Mouse (Mus musculus) neural tube, embryonic 11.5 days (tissue): Measurements from ENCODE around the gene Styx. TPM values are rescaled to one million over a fixed set of nuclear protein-coding genes. Genes with fewer than 3 reads are reported as not detected.

Experiments
- ATAC-seq: fragments of 200-750 bp; cut with Nextera tagmentation; 2 replicates; pipeline ENCODE4 v1.8.0; 2017; ENCODE audit warnings: moderate number of reproducible peaks, mild to moderate bottlenecking, moderate TSS enrichment, moderate library complexity; ENCODE audit not compliant: insufficient read depth, low FRiP score, low TSS enrichment
- DNase-seq: peaks from one replicate; pipeline ENCODE4 v3.0.0-alpha.2; 2015; ENCODE audit warnings: low spot score
- H3K27ac ChIP-seq: fragments of 300-500 bp; sonication (generic); 2 replicates; pipeline ENCODE4 v1.5.1; 2014; ENCODE audit warnings: low read depth, mild to moderate bottlenecking, low read length
- H3K27me3 ChIP-seq: fragments of 300-500 bp; sonication (generic); 2 replicates; pipeline ENCODE4 v1.6.1; 2014; ENCODE audit warnings: mild to moderate bottlenecking, low read length, mixed read lengths; ENCODE audit not compliant: control insufficient read depth, insufficient read depth
- H3K36me3 ChIP-seq: fragments of 300-500 bp; sonication (generic); 2 replicates; pipeline ENCODE4 v1.6.1; 2014; ENCODE audit warnings: mild to moderate bottlenecking, low read length, moderate library complexity, mixed read lengths; ENCODE audit not compliant: control insufficient read depth, insufficient read depth
- H3K4me1 ChIP-seq: fragments of 300-500 bp; sonication (generic); 2 replicates; pipeline ENCODE4 v1.6.1; 2014; ENCODE audit warnings: low read length, mixed read lengths; ENCODE audit not compliant: control insufficient read depth, insufficient read depth
- H3K4me2 ChIP-seq: fragments of 300-500 bp; sonication (generic); 2 replicates; pipeline ENCODE4 v1.6.1; 2014; ENCODE audit warnings: low read depth, mild to moderate bottlenecking, moderate library complexity
- H3K4me3 ChIP-seq: fragments of 300-500 bp; sonication (generic); 2 replicates; pipeline ENCODE4 v1.5.1; 2014; ENCODE audit warnings: low read depth, low read length
- H3K9ac ChIP-seq: fragments of 300-500 bp; sonication (generic); 2 replicates; pipeline ENCODE4 v1.6.1; 2014; ENCODE audit warnings: mild to moderate bottlenecking, low read length
- H3K9me3 ChIP-seq: fragments of 300-500 bp; sonication (generic); 2 replicates; pipeline ENCODE4 v1.6.1; 2016; ENCODE audit warnings: low read length; ENCODE audit not compliant: control insufficient read depth
- WGBS: fragments of 180-500 bp; shearing (Covaris S2); extraction: QIAGEN DNeasy Blood & Tissue Kit; methylation state at CpG from one replicate; pipeline ENCODE4 v1.1.7; 2014; 5-methylcytosine and 5-hydroxymethylcytosine counted together
- polyA plus RNA-seq: library from polyadenylated mRNA; unstranded; fragments of >200 nt; fragmentation: Nextera tagmentation; extraction: Ambion mirVana; gene quantifications from 2 replicates; pipeline ENCODE4 v1.2.1, GENCODE M21; 2014

Styx gene
- polyA plus RNA-seq, 1 experiment from 2014 or later = 35.6 TPM

GRCm38 (mm10) chr14:45419323-45419722 is 68.4 kb downstream of the Styx start:
- 75% methylated on average over 4 of the region's 4 CpGs for WGBS
- H3K4me2 ChIP-seq = no peak overlapping the region
- ATAC-seq (no peak), DNase-seq (no peak)
- no peak overlapping the region for H3K4me3 ChIP-seq
- no peaks in the 10 kb centered on the region for H3K4me1 ChIP-seq
- no peaks in the 10 kb centered on the region for H3K9me3 ChIP-seq
- no peak overlapping the region for H3K9ac ChIP-seq
- no peaks in the 10 kb centered on the region for H3K36me3 ChIP-seq
- H3K27me3 ChIP-seq = no peaks in the 10 kb centered on the region
- no peak overlapping the region for H3K27ac ChIP-seq

DNA sequence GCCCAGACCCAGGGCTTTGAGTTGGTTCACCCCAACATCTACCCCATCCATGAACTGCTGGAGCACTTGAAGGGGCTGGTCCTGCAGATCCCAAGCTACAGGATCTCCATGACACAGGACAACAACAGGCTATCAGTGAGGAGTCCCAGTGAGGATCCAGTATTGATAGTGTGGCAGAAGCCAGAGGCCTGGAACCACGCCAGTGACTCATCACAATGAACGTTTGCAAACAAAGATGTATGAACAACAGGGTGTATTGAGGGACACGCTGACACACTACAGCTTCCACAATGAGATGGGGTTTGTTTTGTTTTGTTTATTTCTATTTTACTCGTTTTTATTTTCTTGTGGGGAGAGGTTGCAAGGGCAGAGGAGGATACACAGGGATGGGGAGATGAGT is 71.5 kb downstream of the Styx start:
- Histone ChIP-seq H3K27me3 (no peaks in the 10 kb centered on the region), H3K9ac (no peak overlapping the region), H3K4me3 (no peak overlapping the region), H3K9me3 (no peaks in the 10 kb centered on the region), H3K4me2 (no peak overlapping the region), H3K36me3 (no peaks in the 10 kb centered on the region), H3K27ac (no peak overlapping the region), H3K4me1 (no peaks in the 10 kb centered on the region)
- no peak for ATAC-seq
- 73% methylated on average over 4 of the region's 4 CpGs for WGBS
- no peak for DNase-seq

DNA sequence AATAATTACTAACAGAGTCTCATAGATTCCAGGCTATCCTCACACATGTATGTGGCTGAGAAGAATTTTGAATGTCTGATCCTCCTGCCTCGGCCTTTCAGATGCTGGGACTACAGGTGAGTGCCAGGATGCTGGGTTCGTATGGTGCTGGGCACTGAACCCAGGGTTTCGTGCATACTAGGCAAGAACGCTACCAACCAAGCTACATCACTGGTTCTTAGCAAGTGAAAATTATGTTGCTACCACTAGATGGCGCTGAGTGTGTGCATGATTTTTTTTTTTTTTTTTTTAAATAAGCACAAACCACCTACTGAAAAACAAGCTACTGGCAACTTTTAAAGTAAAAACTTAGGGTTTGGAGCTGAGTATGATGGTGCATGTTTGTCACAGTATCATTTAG is 72.3 kb downstream of the Styx start:
- Histone ChIP-seq H3K36me3 (no peaks in the 10 kb centered on the region), H3K27me3 (no peaks in the 10 kb centered on the region), H3K4me2 (no peak overlapping the region), H3K9ac (no peak overlapping the region), H3K9me3 (no peaks in the 10 kb centered on the region), H3K27ac (no peak overlapping the region), H3K4me3 (no peak overlapping the region), H3K4me1 (no peaks in the 10 kb centered on the region)
- DNase-seq (peak; percentile 48), ATAC-seq (peak; percentile 50; the same call in 1 of the 2 replicates)
- 17% methylated on average over 5 of the region's 5 CpGs for WGBS

DNA sequence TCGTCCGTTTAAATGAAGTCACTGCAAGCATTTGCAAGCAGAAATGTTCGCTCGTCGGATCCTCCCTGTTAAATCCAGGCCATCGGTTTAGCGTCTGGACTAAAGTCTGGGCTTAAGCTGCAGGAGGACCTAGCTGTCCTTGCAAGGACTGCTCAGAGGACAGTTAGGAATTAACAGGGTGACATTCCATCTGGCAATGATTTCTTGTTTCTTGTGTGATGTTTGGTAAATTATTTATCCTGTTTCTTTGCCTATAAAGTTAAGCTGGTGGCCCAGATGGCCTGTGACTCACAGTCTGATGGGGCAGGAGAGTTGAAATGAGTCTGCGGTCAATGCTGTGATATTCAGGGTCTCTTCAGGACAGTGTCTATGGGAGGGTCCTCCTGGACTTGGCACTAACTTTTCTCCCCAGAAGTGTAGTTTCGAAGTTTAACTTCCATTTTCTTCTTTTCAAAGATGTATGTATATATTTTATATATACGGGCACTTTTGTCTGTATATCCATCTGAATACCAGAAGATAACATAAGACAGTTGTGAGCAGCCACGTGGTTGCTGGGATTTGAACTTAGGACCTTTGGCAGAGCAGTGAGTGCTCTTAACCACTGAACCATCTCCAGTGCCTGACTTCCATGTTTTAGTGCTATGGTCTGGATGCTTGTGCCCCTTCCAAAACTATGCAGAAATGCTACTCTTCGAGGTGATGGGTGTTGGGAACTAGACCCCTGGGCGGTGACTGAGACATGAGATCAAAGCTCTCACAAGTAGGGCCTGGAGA is 79.4 kb downstream of the Styx start:
- no peak overlapping the region for H3K27ac ChIP-seq
- H3K4me1 ChIP-seq = no peaks in the 10 kb centered on the region
- DNase-seq = no peak
- no peak overlapping the region for H3K4me3 ChIP-seq
- H3K9me3 ChIP-seq = peaks cover 7% of the 10 kb centered on the region; the same call in 1 of the 2 replicates
- H3K27me3 ChIP-seq = no peaks in the 10 kb centered on the region
- no peak for ATAC-seq
- H3K9ac ChIP-seq = no peak overlapping the region
- H3K4me2 ChIP-seq = no peak overlapping the region
- WGBS = 91% methylated on average over 13 of the region's 13 CpGs
- H3K36me3 ChIP-seq = no peaks in the 10 kb centered on the region

DNA sequence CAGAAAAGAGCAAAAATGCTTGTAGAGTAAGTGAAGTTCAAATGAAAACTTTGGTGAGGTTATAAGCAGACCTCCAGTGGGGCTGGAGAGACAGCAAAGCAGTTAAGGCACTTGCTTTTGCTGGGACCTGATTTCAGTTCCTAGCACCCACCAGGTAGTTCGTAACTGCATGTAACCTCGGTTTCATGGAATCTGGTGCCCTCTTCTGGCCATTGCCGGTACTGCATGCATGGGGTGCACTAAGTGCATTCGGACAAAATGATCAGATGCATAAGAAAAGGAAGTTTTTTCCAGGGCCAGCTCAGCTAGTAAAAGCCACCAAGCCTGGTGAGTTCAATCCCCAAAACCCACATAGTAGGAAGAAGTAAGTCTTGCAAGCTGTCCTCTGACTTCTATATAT is 81.1 kb downstream of the Styx start:
- H3K9me3 ChIP-seq = peaks cover 7% of the 10 kb centered on the region; the same call in 1 of the 2 replicates
- H3K4me3 ChIP-seq = no peak overlapping the region
- ATAC-seq (no peak), DNase-seq (no peak)
- 74% methylated on average over 4 of the region's 4 CpGs for WGBS
- no peaks in the 10 kb centered on the region for H3K27me3 ChIP-seq
- no peak overlapping the region for H3K4me2 ChIP-seq
- no peak overlapping the region for H3K27ac ChIP-seq
- H3K36me3 ChIP-seq = no peaks in the 10 kb centered on the region
- H3K9ac ChIP-seq = no peak overlapping the region
- no peaks in the 10 kb centered on the region for H3K4me1 ChIP-seq

GRCm38 (mm10) chr14:45434220-45434619 is 83.3 kb downstream of the Styx start:
- Histone ChIP-seq H3K9me3 (peaks cover 7% of the 10 kb centered on the region; the same call in 1 of the 2 replicates), H3K27ac (no peak overlapping the region), H3K9ac (no peak overlapping the region), H3K4me1 (no peaks in the 10 kb centered on the region), H3K4me3 (no peak overlapping the region), H3K27me3 (no peaks in the 10 kb centered on the region), H3K36me3 (no peaks in the 10 kb centered on the region), H3K4me2 (no peak overlapping the region)
- DNase-seq = no peak
- WGBS = 72% methylated on average over 6 of the region's 6 CpGs
- ATAC-seq = no peak

DNA sequence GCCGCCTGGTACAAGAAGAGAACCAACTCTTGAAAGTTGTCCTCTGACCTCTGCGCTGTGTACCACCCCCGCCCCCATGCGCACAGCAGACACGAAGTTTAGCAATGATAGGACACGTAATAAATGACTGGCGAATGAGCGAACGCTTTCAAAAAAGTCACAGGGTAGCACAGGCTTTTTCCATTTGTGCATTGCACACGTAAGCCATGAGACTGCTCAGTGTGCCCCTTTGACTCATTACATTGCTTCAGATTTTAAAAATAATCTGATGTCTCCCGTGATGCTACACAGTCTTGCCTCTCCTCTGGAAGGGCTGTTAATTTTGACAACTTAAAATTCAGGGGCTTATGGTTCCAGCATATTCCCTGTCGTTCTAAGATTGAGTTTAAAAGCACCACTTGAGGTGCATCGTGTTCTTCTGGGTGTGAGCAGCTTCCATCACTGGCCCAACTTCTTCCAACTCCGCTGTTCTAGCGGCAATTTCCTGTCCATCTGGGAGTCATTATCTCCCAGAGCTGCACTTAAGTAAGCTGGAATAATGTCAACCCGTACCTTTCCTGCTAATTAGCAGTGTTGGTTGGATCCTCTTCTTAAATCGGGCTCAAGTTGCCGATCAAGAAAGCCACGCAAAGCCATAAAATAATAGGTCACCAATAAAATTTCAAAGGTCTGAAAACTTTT is 87.5 kb downstream of the Styx start:
- WGBS = 58% methylated on average over 19 of the region's 19 CpGs
- no peak for DNase-seq
- Histone ChIP-seq H3K4me3 (no peak overlapping the region), H3K9ac (no peak overlapping the region), H3K27ac (no peak overlapping the region), H3K4me1 (no peaks in the 10 kb centered on the region), H3K9me3 (no peaks in the 10 kb centered on the region), H3K27me3 (no peaks in the 10 kb centered on the region), H3K36me3 (no peaks in the 10 kb centered on the region), H3K4me2 (no peak overlapping the region)
- no peak for ATAC-seq

- WGBS = 51% methylated on average over 2 of the region's 2 CpGs
- H3K4me1 ChIP-seq = no peaks in the 10 kb centered on the region
- no peak overlapping the region for H3K4me2 ChIP-seq
- no peak overlapping the region for H3K27ac ChIP-seq
- ATAC-seq = no peak
- no peaks in the 10 kb centered on the region for H3K36me3 ChIP-seq
- no peak for DNase-seq
- H3K9ac ChIP-seq = no peak overlapping the region
- H3K4me3 ChIP-seq = no peak overlapping the region
- no peaks in the 10 kb centered on the region for H3K9me3 ChIP-seq
- no peaks in the 10 kb centered on the region for H3K27me3 ChIP-seq
Observed at GRCm38 (mm10) chr14:45438931-45439275, 88.0 kb downstream of the Styx start.

DNA sequence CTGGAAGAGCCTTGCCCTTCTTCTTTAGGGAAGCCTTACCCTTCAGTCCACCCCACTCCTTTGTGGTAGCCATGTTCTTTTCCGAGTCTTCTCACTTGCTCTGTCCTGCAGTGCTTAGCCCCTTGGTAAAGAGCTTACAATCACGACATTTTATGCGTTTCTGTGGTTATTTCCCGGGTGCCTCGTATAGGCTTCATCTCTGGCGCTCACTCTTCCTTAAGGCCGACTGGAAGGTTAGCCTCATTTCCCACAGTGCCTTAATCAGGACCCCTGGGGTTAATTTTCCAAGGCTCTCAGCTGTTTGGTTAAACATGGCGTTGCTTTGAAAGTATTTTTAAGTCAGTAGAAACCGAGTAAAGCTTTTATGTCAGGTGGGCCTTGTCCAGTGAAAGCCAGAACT is 88.5 kb downstream of the Styx start:
- ATAC-seq = no peak

More for the DNA sequence above, 88.5 kb downstream of the Styx start:
- no peak overlapping the region for H3K9ac ChIP-seq
- H3K36me3 ChIP-seq = no peaks in the 10 kb centered on the region
- H3K4me3 ChIP-seq = no peak overlapping the region
- H3K4me1 ChIP-seq = no peaks in the 10 kb centered on the region
- 74% methylated on average over 9 of the region's 9 CpGs for WGBS
- H3K4me2 ChIP-seq = no peak overlapping the region
- no peak overlapping the region for H3K27ac ChIP-seq
- no peaks in the 10 kb centered on the region for H3K27me3 ChIP-seq
- no peak for DNase-seq
- H3K9me3 ChIP-seq = no peaks in the 10 kb centered on the region
